Mouse (Mus musculus) cerebellum, adult 18-20 months (tissue): ENCODE results near the gene Gm5737.
A peak's percentile ranks its signal among the peaks of the same experiment; 100 is the strongest.

Experiments used
- DNase-seq, 2 experiments: peaks; one replicate each; pipeline ENCODE4 v3.0.0; 2021

Gene Gm5737

GRCm38 (mm10) chr7:120878271-120878670 lies 66.1 kb downstream of the Gm5737 start:
- peak; percentile 30 to 41 for DNase-seq

DNA sequence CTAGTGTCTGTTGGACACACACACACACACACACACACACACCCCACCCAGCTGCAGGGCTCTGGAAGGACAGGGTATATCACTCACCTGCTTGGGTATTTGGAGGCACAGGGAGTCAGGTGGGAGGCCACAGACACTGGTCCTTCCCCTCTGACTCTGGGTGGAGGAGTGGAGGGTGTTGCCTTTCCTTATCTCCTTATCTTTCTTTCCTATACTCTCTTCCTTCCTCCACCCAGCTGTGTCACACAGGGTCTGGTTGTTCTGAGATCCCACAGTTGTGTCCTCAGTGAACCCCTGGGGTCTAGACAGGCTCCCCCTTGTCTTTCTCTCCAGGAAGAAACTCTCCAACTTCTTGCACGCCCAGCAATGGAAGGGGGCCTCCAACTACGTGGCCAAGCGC lies 67.8 kb downstream of the Gm5737 start:
- no peak for DNase-seq

GRCm38 (mm10) chr7:120880770-120881169 lies 68.6 kb downstream of the Gm5737 start:
- DNase-seq, result no peak
